Mouse (Mus musculus): ENCODE data around the gene Usp51. TPM values are rescaled to one million over a fixed set of nuclear protein-coding genes. Genes with fewer than 3 reads are reported as not detected.

Usp51 gene
- polyA plus RNA-seq (2017; shearing (Covaris generic)): not detected

DNA sequence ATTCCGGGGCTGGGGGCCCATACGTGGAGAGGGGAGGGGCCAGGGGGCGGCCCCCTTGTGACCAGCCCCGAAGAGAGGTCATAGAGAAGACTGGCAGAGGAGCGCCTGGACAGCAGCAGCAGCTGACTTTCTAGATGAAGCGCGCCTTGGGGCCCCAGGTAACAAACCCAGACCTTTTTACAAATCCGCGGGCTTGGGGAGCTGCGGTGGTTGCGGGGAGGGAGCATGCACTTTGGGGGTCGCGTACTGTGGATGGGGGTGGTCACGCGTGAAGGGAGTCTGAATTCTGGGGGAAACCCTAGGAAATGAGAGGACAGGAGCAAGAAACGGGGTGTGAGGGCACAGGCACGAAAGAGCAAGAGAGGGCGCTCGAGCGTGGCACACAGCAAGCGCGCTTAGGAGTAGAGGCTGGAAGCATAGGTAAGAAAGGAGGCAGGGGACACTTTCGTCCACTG lies at the start of gene Usp51:
TSS of gene Usp51 (plus strand) at position 83 of the 455 bp plus-strand sequence.

DNA sequence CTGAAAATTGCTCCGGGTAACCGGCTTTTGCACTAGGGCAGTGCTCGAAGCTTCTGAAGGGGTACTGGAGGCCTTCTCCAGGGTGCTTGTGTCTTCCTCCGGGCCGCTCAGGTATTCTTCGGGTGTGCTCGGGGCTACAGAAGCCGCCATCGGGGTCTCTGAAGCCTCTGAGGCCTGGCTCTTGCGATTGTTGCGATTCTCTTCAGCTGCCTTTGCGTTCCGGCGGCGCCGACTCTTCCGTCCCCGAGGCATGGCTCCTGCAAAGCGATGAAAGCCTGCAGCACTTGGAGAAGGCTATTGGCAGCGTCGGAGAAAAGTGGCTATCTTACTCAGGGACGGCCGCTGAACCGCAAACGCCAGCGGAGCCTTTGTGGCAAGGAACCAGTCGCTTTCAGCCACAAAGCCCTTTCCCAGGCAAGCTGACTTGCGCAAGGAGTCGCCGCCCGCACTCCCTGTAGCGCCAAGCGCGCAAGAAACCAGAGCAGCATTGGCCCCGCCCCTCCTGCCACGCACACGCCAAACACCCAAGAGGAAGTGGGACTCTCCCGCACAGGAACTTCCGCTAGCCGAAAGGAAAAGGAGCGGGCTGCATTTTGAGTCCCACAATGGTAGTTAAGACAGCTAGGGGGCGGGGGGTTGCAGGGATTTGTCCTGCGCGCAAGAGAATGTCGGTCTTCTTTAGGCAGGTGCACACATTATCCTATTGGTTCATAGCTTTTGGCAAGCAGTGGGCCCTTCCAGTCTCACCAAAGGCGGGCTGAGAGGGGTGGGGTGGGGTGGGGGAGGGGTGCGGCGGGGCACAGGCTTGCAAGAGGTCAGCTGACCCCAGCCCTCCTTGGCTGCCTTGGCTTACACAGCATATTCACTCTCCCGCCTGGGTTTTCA lies 31.1 kb downstream of the Usp51 start, which contains the start of gene Mageh1:
TSS of gene Mageh1 (minus strand) at position 489 of the 885 bp plus-strand sequence.

Other genes starting within 250 kb of the Usp51 start
- gene Shroom2, start 237.0 kb upstream of the Usp51 start, polyA plus RNA-seq (2017; shearing (Covaris generic)): not detected
- not detected for gene Gpr143, start 224.5 kb upstream of the Usp51 start, polyA plus RNA-seq (2017; shearing (Covaris generic))
- gene Mageh1, start 31.1 kb downstream of the Usp51 start, polyA plus RNA-seq (2017; shearing (Covaris generic)): 1.1 TPM
- gene Foxr2, start 112.3 kb downstream of the Usp51 start, polyA plus RNA-seq (2017; shearing (Covaris generic)): not detected
- gene Rragb, start 133.5 kb downstream of the Usp51 start, polyA plus RNA-seq (2017; shearing (Covaris generic)): 11.5 TPM
- 2.4 TPM for gene Klf8, start 231.0 kb downstream of the Usp51 start, polyA plus RNA-seq (2017; shearing (Covaris generic))

All from activated CD4-positive, CD25-positive, alpha-beta regulatory T cell, adult 9 weeks (primary cell).